Comparison of ENCODE assay signal across 7 mouse cellular contexts in genomic region chr17:32388370-32389100, GRCm38 (mm10). TPM values are rescaled to one million over a fixed set of nuclear protein-coding genes. Genes with fewer than 3 reads are reported as not detected.
DNase-seq lines count a peak whose midpoint lies in the region; ATAC-seq lines count a peak whose summit lies in the region.

No protein-coding gene starts in this region.

- H3K27ac ChIP-seq in heart, embryonic 13.5 days (replicated peaks) = peak overlapping the region; percentile 77

- peak; percentile 38 for ATAC-seq in heart, embryonic 13.5 days (ENCODE audit: extremely low read depth, insufficient number of reproducible peaks, low FRiP score, low TSS enrichment)

- peak overlapping the region; percentile 86 for H3K4me3 ChIP-seq in heart, embryonic 13.5 days

- peaks cover 29% of the 10 kb centered on the region for H3K27me3 ChIP-seq in heart, embryonic 13.5 days (replicated peaks)
- H3K27me3 ChIP-seq in splenic B cell, adult 2 months (ENCODE audit: control insufficient read depth, insufficient read depth, low read length, poor library complexity, severe bottlenecking) = no peaks in the 10 kb centered on the region

- no peaks in the 10 kb centered on the region for H3K9me3 ChIP-seq in heart, embryonic 13.5 days

- DNase-seq in 3134 (ENCODE audit: extremely low read depth, insufficient read length, low spot score) (peak; percentile 50), A20 (ENCODE audit: low read depth, low spot score) (peak; percentile 48)
- peak; percentile 19 to 42 for DNase-seq in cerebellum, adult 18-20 months
- peak; percentile 58 for DNase-seq in kidney, postnatal 10 days
- DNase-seq in lung, postnatal 4 days = peak; percentile 48 to 66
- DNase-seq in splenic B cell, adult 2 months (ENCODE audit: low read depth, low spot score) = peak; percentile 59

- WGBS in heart, embryonic 13.5 days = under 1% methylated on average over 34 of the region's 39 CpGs

- peak overlapping the region; percentile 91 for H3K9ac ChIP-seq in heart, embryonic 13.5 days

- peak overlapping the region; percentile 99 for H3K4me2 ChIP-seq in heart, embryonic 13.5 days

- H3K4me1 ChIP-seq in heart, embryonic 13.5 days = peaks cover 43% of the 10 kb centered on the region

- peaks cover 14% of the 10 kb centered on the region for H3K36me3 ChIP-seq in heart, embryonic 13.5 days
- peaks cover 12% of the 10 kb centered on the region for H3K36me3 ChIP-seq in splenic B cell, adult 2 months (ENCODE audit: control insufficient read depth, insufficient read depth, low read length, poor library complexity, severe bottlenecking)

RNA-seq across cellular contexts. Expression of gene Wiz, which starts 0.7 kb away (rescaled TPM):
- polyA plus RNA-seq in heart, embryonic 13.5 days (2015; fragmentation: Nextera tagmentation; extraction: Ambion mirVana) = 10.9 and 12.4 TPM in 2 replicates

RNA-seq across cellular contexts. Expression of gene Rasal3, which starts 14.8 kb away (rescaled TPM):
- 0.49 and 1.1 TPM in 2 replicates for polyA plus RNA-seq in heart, embryonic 13.5 days (2015; fragmentation: Nextera tagmentation; extraction: Ambion mirVana)

RNA-seq across cellular contexts. Expression of gene Pglyrp2, which starts 35.4 kb away (rescaled TPM):
- polyA plus RNA-seq in heart, embryonic 13.5 days (2015; fragmentation: Nextera tagmentation; extraction: Ambion mirVana) = 0.09 and 0.16 TPM in 2 replicates

RNA-seq across cellular contexts. Expression of gene Akap8l, which starts 38.1 kb away (rescaled TPM):
- 83.9 and 84.3 TPM in 2 replicates for polyA plus RNA-seq in heart, embryonic 13.5 days (2015; fragmentation: Nextera tagmentation; extraction: Ambion mirVana)

Comparison
In these comparisons a context has a peak if more than half of its experiments do, and no peak if none do; other contexts are left out.
1. Peak in every context shown above with its lines: DNase-seq, ATAC-seq, H3K4me3 ChIP-seq and H3K27ac ChIP-seq.